Mouse (Mus musculus) liver, embryonic 14.5 days (tissue): ENCODE results near the gene Gm10722. TPM values are rescaled to one million over a fixed set of nuclear protein-coding genes. Genes with fewer than 3 reads are reported as not detected.
"Not testable (repeated sequence)": the region's sequence is repeated elsewhere in the genome, so short reads cannot be mapped to it uniquely, and the experiment has no call there.

Experiments used
- ATAC-seq: fragments of 200-750 bp; cut with Nextera tagmentation; 2 replicates; pipeline ENCODE4 v1.8.0; 2017; ENCODE audit warnings: moderate number of reproducible peaks, mild to moderate bottlenecking, moderate library complexity; ENCODE audit not compliant: insufficient read depth
- DNase-seq, 3 experiments: peaks; one replicate each; pipeline ENCODE4 v3.0.0-alpha.2; 2012 to 2013; ENCODE audit warnings: low read depth in 3 of 3, low spot score in 3 of 3
- H3K27ac ChIP-seq: fragments of 300-500 bp; sonication (generic); 2 replicates; pipeline ENCODE4 v1.5.1; 2014; ENCODE audit warnings: moderate library complexity, mild to moderate bottlenecking, control low read depth, inconsistent platforms
- H3K27me3 ChIP-seq: fragments of 300-500 bp; sonication (generic); 2 replicates; pipeline ENCODE4 v1.6.1; 2014; ENCODE audit warnings: mild to moderate bottlenecking, low read length, moderate library complexity; ENCODE audit not compliant: control insufficient read depth, insufficient read depth
- H3K36me3 ChIP-seq: fragments of 300-500 bp; sonication (generic); replicated peaks from 2 replicates; pipeline ENCODE4 v1.6.1; 2014; ENCODE audit warnings: low read depth; ENCODE audit not compliant: control insufficient read depth, insufficient read depth
- H3K4me1 ChIP-seq, 2 experiments: fragments of 200-500 bp in 1 of 2; fragments of 300-500 bp in 1 of 2; sonication (generic) in 1 of 2; replicated peaks; 2 replicates each; pipeline ENCODE4 v1.6.1; 2012 to 2014; ENCODE audit warnings: antibody characterized with exemption in 1 of 2, inconsistent platforms in 1 of 2, low read length in 1 of 2; ENCODE audit not compliant: control insufficient read depth in 2 of 2, insufficient read depth in 2 of 2
- H3K4me2 ChIP-seq: fragments of 300-500 bp; sonication (generic); 2 replicates; pipeline ENCODE4 v1.6.1; 2014; ENCODE audit warnings: low read depth, mild to moderate bottlenecking, control low read depth, moderate library complexity
- H3K4me3 ChIP-seq, 2 experiments: fragments of 200-500 bp in 1 of 2; fragments of 300-500 bp in 1 of 2; sonication (generic) in 1 of 2; 2 replicates each; pipeline ENCODE4 v1.5.1; 2012 to 2014; ENCODE audit warnings: low read depth in 2 of 2, low read length in 2 of 2, mild to moderate bottlenecking in 2 of 2, control low read depth in 1 of 2, inconsistent platforms in 1 of 2, moderate library complexity in 1 of 2; ENCODE audit not compliant: insufficient read depth in 1 of 2
- H3K9ac ChIP-seq: fragments of 300-500 bp; sonication (generic); replicated peaks from 2 replicates; pipeline ENCODE4 v1.6.1; 2014; ENCODE audit warnings: mild to moderate bottlenecking, control low read depth, moderate library complexity
- H3K9me3 ChIP-seq: fragments of 300-500 bp; sonication (generic); 2 replicates; pipeline ENCODE4 v1.6.1; 2016; ENCODE audit warnings: low read length, mixed read lengths; ENCODE audit not compliant: control insufficient read depth
- WGBS: fragments of 180-500 bp; shearing (Covaris S2); extraction: QIAGEN DNeasy Blood & Tissue Kit; methylation state at CpG from one replicate; pipeline ENCODE4 v1.1.7; 2014; ENCODE audit not compliant: insufficient replicate concordance; 5-methylcytosine and 5-hydroxymethylcytosine counted together
- polyA plus RNA-seq, 2 experiments: library from polyadenylated mRNA; depleted of rRNA in 1 of 2; stranded (reverse) in 1 of 2; unstranded in 1 of 2; fragments of >200 nt; fragmentation: Nextera tagmentation in 1 of 2; extraction: Ambion mirVana in 1 of 2; gene quantifications; 2 replicates each; pipeline versions ENCODE4 v1.2.1 to v1.2.3; 2012 to 2014

Gene Gm10722
- polyA plus RNA-seq, 2 experiments = not detected

- H3K9me3 ChIP-seq, H3K4me3 ChIP-seq, H3K27ac ChIP-seq, H3K36me3 ChIP-seq, H3K4me1 ChIP-seq, DNase-seq, H3K4me2 ChIP-seq, H3K9ac ChIP-seq, H3K27me3 ChIP-seq, ATAC-seq: not testable (repeated sequence)
- no CpG with 5 or more reads among the region's 5 CpGs for WGBS
Observed at GRCm38 (mm10) chr9:3009331-3009730, 8.6 kb downstream of the Gm10722 start.

- H3K36me3 ChIP-seq, H3K9me3 ChIP-seq, ATAC-seq, H3K4me1 ChIP-seq, H3K4me2 ChIP-seq, DNase-seq, H3K4me3 ChIP-seq, H3K27ac ChIP-seq, H3K27me3 ChIP-seq, H3K9ac ChIP-seq: not testable (repeated sequence)
- 65% methylated on average over 2 of the region's 7 CpGs for WGBS
Observed at GRCm38 (mm10) chr9:3012054-3012621, 11.4 kb downstream of the Gm10722 start.

GRCm38 (mm10) chr9:3012733-3013279 is 12.1 kb downstream of the Gm10722 start, which contains the start of gene Gm10721:
Gm10721 (plus strand) TSS chr9:3013140.
- H3K4me3 ChIP-seq, H3K27ac ChIP-seq, H3K4me1 ChIP-seq, H3K9ac ChIP-seq, H3K36me3 ChIP-seq, DNase-seq, H3K9me3 ChIP-seq, H3K27me3 ChIP-seq, H3K4me2 ChIP-seq: not testable (repeated sequence)
- ATAC-seq = peak; percentile 39
- no CpG with 5 or more reads among the region's 11 CpGs for WGBS

GRCm38 (mm10) chr9:3015354-3015753 is 14.6 kb downstream of the Gm10722 start, which contains the start of gene Gm10720:
Gm10720 (plus strand) TSS chr9:3015654.
- 38% methylated on average over 4 of the region's 9 CpGs for WGBS
- not testable (repeated sequence) for H3K27me3 ChIP-seq

GRCm38 (mm10) chr9:3015896-3016295 is 15.2 kb downstream of the Gm10722 start:
- not testable (repeated sequence) for H3K27ac ChIP-seq, H3K4me1 ChIP-seq, DNase-seq, H3K4me3 ChIP-seq, H3K9me3 ChIP-seq, H3K27me3 ChIP-seq, H3K4me2 ChIP-seq, H3K9ac ChIP-seq, ATAC-seq, H3K36me3 ChIP-seq
- 47% methylated on average over 4 of the region's 6 CpGs for WGBS

More at GRCm38 (mm10) chr9:3015354-3015753, 14.6 kb downstream of the Gm10722 start, which contains the start of gene Gm10720:
- not testable (repeated sequence) for H3K36me3 ChIP-seq, H3K4me3 ChIP-seq, ATAC-seq, DNase-seq, H3K4me2 ChIP-seq, H3K4me1 ChIP-seq, H3K9ac ChIP-seq, H3K27ac ChIP-seq, H3K9me3 ChIP-seq

- not testable (repeated sequence) for H3K36me3 ChIP-seq, H3K27me3 ChIP-seq, H3K4me3 ChIP-seq, H3K9me3 ChIP-seq, H3K27ac ChIP-seq, H3K4me1 ChIP-seq, DNase-seq, H3K9ac ChIP-seq, ATAC-seq, H3K4me2 ChIP-seq
- WGBS = no CpG with 5 or more reads among the region's 9 CpGs
Observed at GRCm38 (mm10) chr9:3017108-3017507, 16.4 kb downstream of the Gm10722 start, which contains the start of gene Gm10719. Gm10719 (plus strand) TSS chr9:3017408.

- not testable (repeated sequence) for H3K27ac ChIP-seq, H3K4me1 ChIP-seq, H3K27me3 ChIP-seq, DNase-seq, ATAC-seq, H3K36me3 ChIP-seq, H3K9me3 ChIP-seq, H3K4me2 ChIP-seq, H3K4me3 ChIP-seq, H3K9ac ChIP-seq
- 57% methylated on average over 9 of the region's 9 CpGs for WGBS
Observed at GRCm38 (mm10) chr9:3018944-3019343, 18.2 kb downstream of the Gm10722 start.
